Mouse (Mus musculus) midbrain, embryonic 10.5 days (tissue): ENCODE measurements around the gene Aasdhppt. TPM values are rescaled to one million over a fixed set of nuclear protein-coding genes. Genes with fewer than 3 reads are reported as not detected.

Experiments
- DNase-seq: peaks from one replicate; pipeline ENCODE4 v3.0.0-alpha.2; 2017; ENCODE audit warnings: low spot score
- H3K27ac ChIP-seq: fragments of 300-500 bp; sonication (generic); replicated peaks from 2 replicates; pipeline ENCODE4 v1.5.1; 2016; ENCODE audit warnings: mild to moderate bottlenecking
- H3K27me3 ChIP-seq: fragments of 300-500 bp; sonication (generic); 2 replicates; pipeline ENCODE4 v1.6.1; 2016; ENCODE audit warnings: low read depth, mild to moderate bottlenecking; ENCODE audit not compliant: poor library complexity, severe bottlenecking
- H3K36me3 ChIP-seq: fragments of 300-500 bp; sonication (generic); 2 replicates; pipeline ENCODE4 v1.6.1; 2016; ENCODE audit warnings: mild to moderate bottlenecking, moderate library complexity
- H3K4me1 ChIP-seq: fragments of 300-500 bp; sonication (generic); 2 replicates; pipeline ENCODE4 v1.6.1; 2016
- H3K4me3 ChIP-seq: fragments of 300-500 bp; sonication (generic); 2 replicates; pipeline ENCODE4 v1.5.1; 2016; ENCODE audit warnings: mild to moderate bottlenecking, moderate library complexity
- H3K9me3 ChIP-seq: fragments of 300-500 bp; sonication (generic); replicated peaks from 2 replicates; pipeline ENCODE4 v1.6.1; 2016; ENCODE audit warnings: mild to moderate bottlenecking
- WGBS: fragments of 180-500 bp; shearing (Covaris S2); methylation state at CpG from one replicate; pipeline ENCODE4 v1.1.7; 2016; 5-methylcytosine and 5-hydroxymethylcytosine counted together
- polyA plus RNA-seq: library from polyadenylated mRNA; unstranded; fragments of >200 nt; fragmentation: Nextera tagmentation; extraction: Ambion mirVana; gene quantifications from 2 replicates; pipeline ENCODE4 v1.2.1, GENCODE M21; 2016

The Aasdhppt gene
- 25.2 and 28.4 TPM in 2 replicates for polyA plus RNA-seq

DNA sequence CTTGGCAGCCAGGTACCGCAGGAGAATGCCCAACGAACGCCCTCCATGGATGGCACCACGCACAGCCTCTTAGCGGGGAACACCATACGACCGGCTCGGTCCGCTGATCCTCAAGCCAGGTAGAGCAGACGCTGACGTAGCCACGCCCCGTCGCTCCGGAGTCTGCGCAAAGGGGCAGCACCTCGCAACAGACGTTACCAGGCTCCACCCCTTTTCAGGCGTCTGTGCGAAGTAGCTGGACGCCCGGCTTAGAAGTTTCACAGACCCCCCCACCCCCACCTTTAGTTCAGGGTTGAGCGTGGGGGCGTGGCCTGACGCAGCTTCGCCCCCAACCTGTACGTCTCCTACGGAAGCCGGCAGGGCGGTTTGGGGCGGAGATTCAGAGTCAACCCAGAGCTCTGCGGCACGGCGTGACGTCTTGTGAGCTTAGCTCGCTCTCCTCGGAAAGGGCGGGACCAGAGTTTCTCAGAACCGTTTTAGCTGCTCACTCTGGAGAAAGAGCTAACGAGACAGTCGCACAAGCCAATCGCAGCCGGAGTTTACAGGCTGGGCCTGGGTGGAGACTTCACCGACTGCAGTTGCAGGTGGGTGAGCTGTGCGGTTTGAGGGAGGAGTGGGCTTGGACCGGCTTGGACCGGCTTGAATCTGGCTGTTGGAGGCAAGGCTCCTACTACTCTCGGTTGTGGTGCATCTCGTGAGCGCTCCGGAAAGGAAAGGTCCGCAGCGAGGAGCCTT lies at the start of gene Aasdhppt, which contains the start of gene Kbtbd3:
Gene Aasdhppt, minus strand, starts transcription at position 121 of the 735 bp plus-strand sequence.
Gene Kbtbd3, plus strand, starts transcription at position 483 of the 735 bp plus-strand sequence.
- Histone ChIP-seq H3K27ac (peak within 1 kb of the TSS; percentile 94), H3K27me3 (no peaks in the 10 kb centered on the region), H3K4me1 (peaks cover 26% of the 10 kb centered on the region), H3K9me3 (no peaks in the 10 kb centered on the region), H3K36me3 (peaks cover 3% of the 10 kb centered on the region; the same call in 1 of the 2 replicates), H3K4me3 (peak within 1 kb of the TSS; percentile 62)
- DNase-seq, result peak; percentile 99
- WGBS, result under 1% methylated on average over 53 of the region's 53 CpGs

DNA sequence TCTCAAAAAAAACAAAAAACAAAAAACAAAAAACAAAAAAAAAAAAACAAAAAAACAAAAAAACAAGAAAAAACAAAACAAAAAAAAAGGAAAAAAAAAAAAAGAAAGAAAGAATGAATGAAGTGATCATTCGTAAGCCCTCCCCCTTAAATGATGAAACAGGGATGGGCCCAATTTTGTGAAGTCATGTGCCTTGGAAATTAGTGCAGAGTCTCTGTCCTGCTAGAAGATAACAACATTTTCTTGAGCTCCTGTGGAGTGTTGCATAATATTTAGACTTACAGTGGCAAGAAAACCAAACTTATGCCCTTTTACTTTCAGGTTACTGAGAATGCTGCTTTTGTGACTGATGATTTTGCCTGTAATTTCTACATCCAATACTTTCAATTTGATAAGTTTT lies 43.9 kb upstream of the Aasdhppt start:
- no peaks in the 10 kb centered on the region for H3K9me3 ChIP-seq
- no peaks in the 10 kb centered on the region for H3K27me3 ChIP-seq
- H3K4me3 ChIP-seq, result no peak overlapping the region
- H3K4me1 ChIP-seq, result no peaks in the 10 kb centered on the region
- no peaks in the 10 kb centered on the region for H3K36me3 ChIP-seq
- H3K27ac ChIP-seq, result no peak overlapping the region
- WGBS, result 95% methylated on average over 1 of the region's 1 CpGs
- DNase-seq, result no peak

DNA sequence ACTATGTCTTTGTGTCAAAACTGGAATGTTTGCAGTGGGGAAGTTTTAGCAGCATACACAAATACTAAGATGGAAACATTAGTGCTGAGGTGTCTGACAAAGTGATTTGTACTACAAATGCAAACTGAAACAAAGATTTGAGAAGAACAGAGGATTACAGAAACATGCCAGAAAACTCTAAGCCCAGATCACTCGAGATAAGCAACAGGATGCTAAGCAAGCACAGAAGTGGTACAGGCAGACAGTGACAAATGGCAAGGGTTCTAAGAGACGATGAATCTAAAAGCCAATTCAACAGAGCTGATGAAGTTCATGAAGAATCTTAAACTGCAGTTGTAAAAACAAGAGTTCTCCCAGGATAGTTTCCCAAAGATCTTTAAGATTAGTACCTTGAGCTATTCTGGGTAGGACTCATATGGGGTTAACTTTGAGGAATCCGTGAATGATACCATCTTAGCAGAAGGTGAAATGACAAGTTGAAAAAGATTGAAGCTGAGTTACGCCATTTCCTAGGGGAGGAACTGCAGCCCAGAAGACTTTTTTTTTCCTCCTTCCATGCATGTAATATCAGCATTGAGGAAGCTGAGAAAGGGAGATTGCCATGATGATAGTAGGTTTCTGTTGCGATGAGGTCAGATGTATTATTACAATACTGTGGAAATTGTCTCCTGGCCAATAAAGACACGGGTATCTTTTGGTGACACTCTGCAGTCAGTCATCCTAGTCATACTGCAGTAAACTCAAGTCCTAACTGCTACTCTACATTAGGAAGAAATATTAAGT lies 9.9 kb upstream of the Aasdhppt start:
- Histone ChIP-seq H3K27ac (no peak overlapping the region), H3K4me1 (no peaks in the 10 kb centered on the region), H3K4me3 (no peak overlapping the region), H3K36me3 (0 out of 2 replicates have a peak, but pooled peaks cover 2% of the 10 kb centered on the region), H3K27me3 (no peaks in the 10 kb centered on the region), H3K9me3 (peaks cover 2% of the 10 kb centered on the region; the same call in 1 of the 2 replicates)
- WGBS, result 87% methylated on average over 6 of the region's 6 CpGs
- DNase-seq, result no peak

DNA sequence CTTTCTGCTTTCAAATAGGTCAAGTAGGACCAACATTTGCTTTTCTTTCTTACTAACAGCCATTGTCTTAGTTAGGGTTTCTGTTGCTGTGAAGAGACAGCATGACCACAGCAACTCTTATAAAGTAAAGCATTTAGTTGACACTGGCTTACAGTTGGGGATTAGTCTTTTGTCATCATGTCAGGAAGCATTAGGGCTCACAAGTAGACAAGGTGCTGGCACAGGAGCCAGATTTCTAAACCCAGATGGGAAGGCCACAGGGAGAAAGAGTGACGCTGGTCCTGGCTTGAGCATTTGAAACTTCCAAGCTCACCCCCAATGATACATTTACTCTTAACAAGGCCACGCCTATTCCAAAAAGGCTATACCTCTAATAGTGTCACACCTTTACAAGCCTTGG lies 6.5 kb upstream of the Aasdhppt start:
- no peak overlapping the region for H3K27ac ChIP-seq
- no peaks in the 10 kb centered on the region for H3K9me3 ChIP-seq
- peaks cover 3% of the 10 kb centered on the region for H3K4me1 ChIP-seq
- no peaks in the 10 kb centered on the region for H3K27me3 ChIP-seq
- no peaks in the 10 kb centered on the region for H3K36me3 ChIP-seq
- no peak overlapping the region for H3K4me3 ChIP-seq
- 78% methylated on average over 2 of the region's 2 CpGs for WGBS
- no peak for DNase-seq

DNA sequence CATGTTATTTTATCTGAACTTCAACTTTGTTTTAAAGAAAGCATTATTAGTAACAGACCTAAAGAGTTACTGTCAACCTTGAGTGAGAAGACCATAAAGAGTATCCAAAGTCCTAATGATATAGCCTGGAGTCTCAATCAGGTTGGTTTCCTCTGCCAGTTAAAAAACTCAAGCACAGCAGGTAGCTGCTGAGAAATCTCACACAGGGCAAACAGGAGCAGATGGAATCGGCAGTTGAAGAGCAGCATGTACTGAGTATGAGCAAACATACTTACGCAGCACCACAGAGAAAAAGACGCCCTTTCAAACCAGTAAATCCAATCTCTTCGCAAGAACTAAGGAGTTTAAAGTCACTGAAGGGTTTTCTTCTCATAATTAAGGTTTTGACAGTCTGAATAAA lies 4.7 kb upstream of the Aasdhppt start:
- no peak overlapping the region for H3K4me3 ChIP-seq
- no peaks in the 10 kb centered on the region for H3K27me3 ChIP-seq
- no peak overlapping the region for H3K27ac ChIP-seq
- 87% methylated on average over 4 of the region's 4 CpGs for WGBS
- DNase-seq, result no peak
- peaks cover 10% of the 10 kb centered on the region for H3K4me1 ChIP-seq
- H3K36me3 ChIP-seq, result no peaks in the 10 kb centered on the region
- H3K9me3 ChIP-seq, result no peaks in the 10 kb centered on the region

DNA sequence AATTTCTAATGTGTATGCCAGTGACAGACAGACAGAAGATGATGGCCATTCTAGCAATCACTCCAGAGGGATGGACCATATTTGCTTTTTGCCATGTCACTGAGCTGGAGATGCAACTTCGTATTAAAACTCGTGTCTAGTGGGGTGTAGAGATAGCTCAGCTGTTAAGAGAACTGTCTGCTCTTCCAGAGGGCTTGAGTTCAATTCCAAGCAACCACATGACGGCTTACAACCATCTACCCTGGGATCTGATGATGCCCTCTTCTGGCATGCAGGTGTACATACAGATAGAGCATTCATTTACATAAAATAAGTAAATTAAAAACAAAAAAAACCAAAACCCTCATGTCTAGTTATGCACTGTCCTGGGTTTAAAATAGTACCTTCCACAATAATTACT lies 1.9 kb upstream of the Aasdhppt start:
- H3K36me3 ChIP-seq, result no peaks in the 10 kb centered on the region
- H3K27ac ChIP-seq, result no peak overlapping the region
- no peak for DNase-seq
- H3K4me3 ChIP-seq, result no peak overlapping the region
- H3K27me3 ChIP-seq, result no peaks in the 10 kb centered on the region
- no peaks in the 10 kb centered on the region for H3K9me3 ChIP-seq
- peaks cover 26% of the 10 kb centered on the region for H3K4me1 ChIP-seq
- 91% methylated on average over 3 of the region's 3 CpGs for WGBS

DNA sequence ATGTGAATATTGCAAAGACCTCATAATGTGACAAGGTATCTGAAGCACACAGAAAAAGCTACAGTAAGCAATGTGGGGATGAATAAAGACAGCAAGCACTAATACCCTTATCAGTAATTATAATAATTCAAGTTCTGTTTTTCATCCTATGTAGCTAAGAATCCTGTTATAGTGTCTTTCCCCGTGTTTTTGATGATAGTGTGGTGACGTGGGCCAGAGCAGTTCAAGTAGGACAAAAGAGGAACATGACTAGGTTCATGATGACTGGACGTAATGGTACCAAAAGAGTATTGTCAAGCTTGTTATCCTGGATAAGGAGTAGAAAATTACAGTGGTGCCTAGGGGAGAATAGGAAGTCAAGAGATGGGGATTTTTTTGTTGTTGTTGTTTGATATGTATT lies 1.4 kb upstream of the Aasdhppt start:
- H3K27ac ChIP-seq, result peak overlapping the region; percentile 94; the same call in 1 of the 2 replicates
- no peak for DNase-seq
- 87% methylated on average over 3 of the region's 3 CpGs for WGBS
- no peaks in the 10 kb centered on the region for H3K9me3 ChIP-seq
- H3K27me3 ChIP-seq, result no peaks in the 10 kb centered on the region
- H3K36me3 ChIP-seq, result peaks cover 2% of the 10 kb centered on the region; the same call in 1 of the 2 replicates
- peak overlapping the region; percentile 62 for H3K4me3 ChIP-seq
- peaks cover 26% of the 10 kb centered on the region for H3K4me1 ChIP-seq

- Histone ChIP-seq H3K9me3 (no peaks in the 10 kb centered on the region), H3K4me1 (peaks cover 26% of the 10 kb centered on the region), H3K27ac (peak overlapping the region; percentile 94), H3K4me3 (peak overlapping the region; percentile 62), H3K27me3 (no peaks in the 10 kb centered on the region), H3K36me3 (peaks cover 3% of the 10 kb centered on the region; the same call in 1 of the 2 replicates)
- no peak for DNase-seq
- under 1% methylated on average over 36 of the region's 36 CpGs for WGBS
These were observed 482 bp downstream of the Aasdhppt start for GRCm38 (mm10) chr9:4308628-4309350.

GRCm38 (mm10) chr9:4304867-4305266 lies 4.4 kb downstream of the Aasdhppt start:
- peaks cover 31% of the 10 kb centered on the region for H3K36me3 ChIP-seq
- H3K4me1 ChIP-seq, result peaks cover 16% of the 10 kb centered on the region
- H3K27ac ChIP-seq, result no peak overlapping the region
- no peaks in the 10 kb centered on the region for H3K9me3 ChIP-seq
- no peak overlapping the region for H3K4me3 ChIP-seq
- H3K27me3 ChIP-seq, result no peaks in the 10 kb centered on the region
- no peak for DNase-seq
- WGBS, result 73% methylated on average over 1 of the region's 1 CpGs

GRCm38 (mm10) chr9:4300466-4300865 lies 8.8 kb downstream of the Aasdhppt start:
- Histone ChIP-seq H3K4me1 (no peaks in the 10 kb centered on the region), H3K27ac (no peak overlapping the region), H3K9me3 (no peaks in the 10 kb centered on the region), H3K27me3 (no peaks in the 10 kb centered on the region), H3K4me3 (no peak overlapping the region), H3K36me3 (peaks cover 66% of the 10 kb centered on the region)
- DNase-seq, result no peak
- 97% methylated on average over 2 of the region's 2 CpGs for WGBS

DNA sequence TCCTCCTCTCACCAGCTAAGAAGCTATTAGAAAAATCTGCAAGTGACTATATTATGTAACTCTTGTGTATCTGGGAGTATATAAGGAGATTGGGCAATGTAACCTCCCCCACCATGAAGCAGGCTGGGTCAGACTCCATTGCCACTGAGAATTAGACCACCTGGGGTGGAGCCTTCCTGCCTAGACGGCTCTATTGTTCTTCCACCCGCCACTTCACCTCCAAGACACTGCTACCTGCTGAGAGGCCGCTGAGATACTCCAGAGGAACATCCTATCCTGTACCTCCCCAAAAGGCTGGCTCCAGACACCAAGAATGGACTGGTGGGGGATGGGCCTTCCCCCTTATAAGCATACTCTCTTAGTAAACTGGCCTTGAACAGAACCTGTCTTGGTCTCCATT lies 25.4 kb downstream of the Aasdhppt start:
- Histone ChIP-seq H3K27ac (no peak overlapping the region), H3K9me3 (no peaks in the 10 kb centered on the region; the same call in 1 of the 2 replicates), H3K4me1 (peaks cover 4% of the 10 kb centered on the region), H3K4me3 (no peak overlapping the region), H3K36me3 (peaks cover 14% of the 10 kb centered on the region), H3K27me3 (no peaks in the 10 kb centered on the region)
- 14% methylated on average over 3 of the region's 3 CpGs for WGBS
- DNase-seq, result no peak

DNA sequence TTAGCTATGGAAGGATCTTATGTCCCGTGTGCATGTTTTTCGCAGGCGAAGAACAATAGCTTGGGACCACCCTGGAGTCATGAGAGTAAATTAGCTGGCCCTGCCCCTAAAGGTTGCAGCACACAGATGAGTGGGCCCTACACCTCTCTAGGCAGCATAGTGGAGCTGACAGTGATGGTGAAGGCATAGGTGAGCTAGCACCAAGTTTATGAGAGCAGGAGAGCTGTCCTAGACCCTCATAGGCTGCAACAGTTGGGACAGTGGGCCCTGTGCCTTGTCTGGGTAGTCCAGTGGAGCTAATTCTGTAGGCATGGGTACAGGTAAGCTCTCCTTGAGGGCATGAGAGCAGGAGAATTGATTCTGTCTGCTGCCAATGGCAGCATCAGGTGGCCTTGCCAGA lies 42.4 kb downstream of the Aasdhppt start:
- no peak for DNase-seq
- Histone ChIP-seq H3K4me3 (no peak overlapping the region), H3K27ac (no peak overlapping the region), H3K36me3 (no peaks in the 10 kb centered on the region), H3K4me1 (no peaks in the 10 kb centered on the region), H3K9me3 (peaks cover 5% of the 10 kb centered on the region; the same call in 1 of the 2 replicates), H3K27me3 (no peaks in the 10 kb centered on the region)
- 97% methylated on average over 3 of the region's 3 CpGs for WGBS
